Mouse (Mus musculus) layer of hippocampus, postnatal 25 days (tissue): Measurements from ENCODE around the gene Rspo1. TPM values are rescaled to one million over a fixed set of nuclear protein-coding genes. Genes with fewer than 3 reads are reported as not detected.
A peak's percentile ranks its signal among the peaks of the same experiment; 100 is the strongest.
"Not testable (repeated sequence)": the region's sequence is repeated elsewhere in the genome, so short reads cannot be mapped to it uniquely, and the experiment has no call there.

Experiments used
- DNase-seq, 2 experiments: peaks; one replicate each; pipeline ENCODE4 v3.0.0; 2022; ENCODE audit warnings: mixed read lengths in 2 of 2, low spot score in 1 of 2; ENCODE audit errors: extremely low spot score in 1 of 2
- total RNA-seq, 2 experiments: library from RNA; stranded (reverse); gene quantifications; 2 replicates each; pipeline ENCODE4 v1.2.3; 2021

Gene Rspo1
- total RNA-seq, result 1 to 10 TPM; 7.4 to 7.9 TPM

- no peak for DNase-seq
Observed at GRCm38 (mm10) chr4:124985671-124986602, at the start of gene Rspo1. Gene Rspo1, plus strand, starts transcription at chr4:124986430.

- peak; percentile 81 to 89 for DNase-seq
Observed at GRCm38 (mm10) chr4:124936613-124937471, 49.4 kb upstream of the Rspo1 start, which contains the start of gene 9930104L06Rik. Gene 9930104L06Rik, plus strand, starts transcription at chr4:124937048.

DNA sequence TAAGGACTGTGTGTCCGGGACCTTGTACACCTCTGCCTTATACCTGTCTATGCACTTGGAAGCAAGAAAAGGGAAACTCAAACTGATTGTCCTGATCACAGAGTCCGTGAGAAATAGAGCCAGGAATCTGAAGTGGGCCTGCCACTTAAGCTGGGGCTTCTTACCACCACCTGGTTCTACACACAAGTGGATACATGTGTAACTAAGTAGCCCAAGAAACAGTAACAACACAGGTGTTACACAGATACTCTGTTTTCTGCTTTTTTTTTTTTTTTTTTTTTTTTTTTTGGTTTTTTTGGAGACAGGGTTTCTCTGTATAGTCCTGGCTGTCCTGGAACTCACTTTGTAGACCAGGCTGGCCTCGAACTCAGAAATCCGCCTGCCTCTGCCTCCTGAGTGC lies 47.0 kb upstream of the Rspo1 start, which contains the start of gene Cdca8:
Cdca8 (minus strand) TSS at position 101 of the 400 bp plus-strand sequence.
- not testable (repeated sequence) for DNase-seq

- DNase-seq, result peak; percentile 88 to 98
Observed at GRCm38 (mm10) chr4:124943022-124943421, 43.2 kb upstream of the Rspo1 start.

GRCm38 (mm10) chr4:124943781-124944180 lies 42.4 kb upstream of the Rspo1 start:
- no peak for DNase-seq

DNA sequence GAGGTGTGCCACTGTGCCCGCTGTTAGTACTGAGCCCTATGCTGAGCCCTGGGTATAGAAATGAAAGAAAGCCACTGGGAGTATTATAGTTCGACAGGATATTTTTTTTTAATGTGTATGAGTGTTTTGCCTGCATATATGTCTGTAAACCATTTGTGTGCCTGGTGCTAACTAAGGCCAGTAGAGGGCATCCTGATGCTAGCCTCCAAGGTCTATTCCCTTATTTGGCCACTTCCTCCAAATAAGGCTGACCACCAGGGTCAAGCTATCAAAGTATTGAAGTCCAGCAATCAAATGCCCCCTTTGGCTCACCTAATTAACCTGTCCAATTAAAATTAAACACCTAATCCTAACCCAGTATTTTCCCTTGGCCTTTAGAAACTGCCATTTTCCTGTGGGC lies 41.3 kb upstream of the Rspo1 start:
- no peak for DNase-seq

DNA sequence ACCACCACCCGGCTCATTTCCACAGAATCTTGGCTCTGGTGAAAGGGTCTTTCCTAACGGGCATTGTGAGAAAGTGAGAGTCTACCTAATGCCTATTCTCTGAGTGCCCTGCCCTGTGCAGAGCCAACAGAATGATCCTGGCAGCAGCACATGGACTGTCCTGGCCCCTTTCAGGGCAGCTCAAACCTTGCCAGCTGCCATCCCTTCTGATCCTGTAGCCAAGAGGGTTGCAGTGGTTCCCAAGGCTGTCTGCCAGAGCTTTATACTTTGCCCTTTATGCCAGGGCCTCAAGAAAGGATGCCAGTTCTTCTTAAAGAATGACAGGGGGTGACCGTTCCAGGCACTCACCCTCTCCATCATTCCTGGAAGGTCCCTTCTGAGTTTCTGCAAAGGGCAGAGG lies 36.7 kb upstream of the Rspo1 start:
- no peak for DNase-seq

DNA sequence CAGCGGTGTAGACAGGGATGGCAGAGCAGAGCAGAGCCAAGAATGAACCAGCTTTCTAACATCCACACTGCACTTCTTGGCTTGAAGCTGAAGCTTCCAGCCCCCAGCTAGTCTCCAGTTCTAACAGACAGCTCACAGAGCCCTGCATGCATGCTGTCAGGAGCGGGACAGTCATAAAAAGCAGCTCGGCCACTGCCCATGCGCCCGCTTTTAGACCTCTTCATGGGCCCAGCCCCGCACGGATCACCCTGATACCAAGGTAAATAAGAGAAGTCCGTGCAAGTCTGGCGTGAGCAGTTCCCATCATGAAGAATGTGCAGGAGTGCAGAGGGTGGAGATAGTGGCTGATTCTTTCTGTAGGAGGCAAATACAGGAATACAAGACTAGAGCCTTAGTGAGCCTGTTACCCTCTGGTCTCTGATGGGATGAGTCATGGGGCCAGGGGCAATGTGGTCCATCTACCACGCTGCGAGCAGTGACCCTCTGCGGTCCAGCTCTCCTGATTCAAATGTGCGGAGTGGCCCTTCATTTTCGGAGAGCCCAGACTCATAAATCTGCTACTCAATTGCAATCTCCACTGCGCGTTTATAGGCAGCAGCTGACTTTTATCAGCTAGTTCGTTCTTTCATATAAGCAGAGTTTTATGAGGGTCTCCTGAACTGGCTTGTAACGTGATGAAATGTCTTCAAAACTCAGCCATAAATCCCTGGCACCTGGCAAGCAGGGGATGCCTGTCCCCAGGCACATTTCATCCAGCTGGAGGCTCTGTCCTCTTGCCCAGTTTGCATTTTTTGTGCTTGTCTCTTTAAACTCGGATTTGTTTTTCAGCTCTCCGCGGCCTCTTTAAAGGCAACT lies 35.8 kb upstream of the Rspo1 start:
- no peak for DNase-seq

DNA sequence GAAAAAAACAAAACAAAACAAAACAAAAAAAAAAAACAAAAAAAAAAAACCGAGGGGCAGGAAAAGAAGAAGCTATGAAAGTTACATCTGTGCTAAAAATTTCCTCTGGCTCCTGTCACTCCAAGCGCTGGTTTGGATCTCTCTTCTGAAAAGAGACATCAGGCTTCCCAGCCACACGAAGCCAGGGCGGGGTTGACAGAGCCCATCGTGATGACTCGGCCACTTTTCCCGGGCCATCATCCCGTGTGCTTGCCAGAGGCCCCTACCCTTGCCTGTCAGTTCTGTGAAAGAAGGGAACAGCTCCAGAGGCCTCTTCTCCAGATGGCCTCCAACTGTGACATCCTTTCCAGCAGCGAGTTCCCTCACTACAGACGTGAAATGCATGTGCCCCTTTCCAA lies 35.2 kb upstream of the Rspo1 start:
- no peak for DNase-seq

- no peak for DNase-seq
Observed at GRCm38 (mm10) chr4:124953546-124953945, 32.7 kb upstream of the Rspo1 start.

GRCm38 (mm10) chr4:124957284-124957683 lies 28.9 kb upstream of the Rspo1 start:
- no peak for DNase-seq

GRCm38 (mm10) chr4:124959062-124959461 lies 27.2 kb upstream of the Rspo1 start:
- DNase-seq, result no peak

DNA sequence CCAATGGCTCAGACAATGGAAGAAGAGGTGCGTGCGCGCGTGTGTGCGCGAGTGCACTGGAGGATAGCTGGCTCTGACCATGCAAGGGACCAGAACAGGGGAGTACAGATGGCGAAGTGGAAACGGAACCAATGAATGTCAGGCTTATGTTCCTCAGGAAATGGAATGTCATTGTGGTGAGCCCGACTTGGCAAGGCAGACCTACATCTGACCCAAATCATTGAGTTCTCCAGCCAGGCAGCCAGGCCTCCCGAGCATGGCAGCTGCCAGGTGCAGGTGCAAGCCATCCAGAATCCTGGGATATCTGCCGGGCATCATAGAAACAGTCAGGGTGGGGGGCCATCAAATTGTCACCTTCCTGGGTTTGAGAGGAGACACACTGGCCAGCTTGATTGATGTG lies 25.3 kb upstream of the Rspo1 start:
- DNase-seq, result no peak

DNA sequence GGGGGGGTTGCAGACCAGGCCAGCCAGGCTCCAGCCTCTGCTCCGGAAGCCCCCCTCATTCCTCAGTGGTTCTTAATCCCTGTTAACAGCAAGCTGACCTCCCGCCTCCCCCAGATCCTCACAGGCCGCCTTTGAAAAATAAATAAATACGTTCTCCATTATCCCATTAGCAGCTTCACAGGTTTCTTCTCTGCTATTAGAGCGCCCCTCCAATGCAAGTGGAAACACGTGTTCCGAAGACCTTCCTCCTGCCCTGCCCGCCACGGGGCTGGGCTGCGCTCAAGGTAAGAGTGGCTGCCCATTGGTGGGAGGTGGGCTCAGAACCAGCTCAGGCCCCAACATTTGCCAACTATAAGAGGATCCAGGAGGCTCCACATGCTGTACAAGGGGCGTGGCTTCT lies 23.7 kb upstream of the Rspo1 start:
- no peak for DNase-seq

DNA sequence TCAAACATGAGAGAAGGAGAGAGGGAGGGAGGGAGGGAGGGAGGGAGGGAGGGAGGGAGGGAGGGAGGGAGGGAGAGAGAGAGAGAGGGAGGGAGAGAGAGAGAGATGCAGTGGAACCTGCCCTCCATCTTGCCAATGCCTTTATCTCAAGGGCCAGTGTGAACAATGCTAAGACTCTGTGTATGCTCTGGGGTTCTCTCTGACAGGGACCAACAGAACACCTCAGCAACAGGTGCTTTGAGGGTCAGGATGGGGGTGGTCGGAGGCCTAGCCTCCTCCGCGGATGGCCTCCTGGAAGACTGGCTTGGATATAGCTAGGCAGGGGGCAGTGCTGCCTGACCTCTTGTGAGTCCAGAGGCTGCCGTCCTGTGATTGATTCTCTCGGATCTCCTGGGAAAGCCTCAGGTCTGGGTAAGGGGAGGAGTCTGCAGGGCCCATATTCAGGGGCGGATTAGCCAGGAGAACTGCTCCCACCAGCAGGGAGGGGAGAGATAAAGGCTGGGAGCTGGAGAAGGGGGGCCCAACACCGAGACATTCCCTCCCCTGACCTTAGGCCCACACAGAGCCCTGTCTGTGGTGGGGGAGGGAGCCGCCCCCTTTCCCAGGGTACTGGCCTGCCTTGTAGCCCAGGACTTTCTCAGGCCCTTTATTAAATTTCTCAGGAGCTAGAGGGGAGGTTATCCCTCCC lies 21.2 kb upstream of the Rspo1 start:
- DNase-seq, result no peak

DNA sequence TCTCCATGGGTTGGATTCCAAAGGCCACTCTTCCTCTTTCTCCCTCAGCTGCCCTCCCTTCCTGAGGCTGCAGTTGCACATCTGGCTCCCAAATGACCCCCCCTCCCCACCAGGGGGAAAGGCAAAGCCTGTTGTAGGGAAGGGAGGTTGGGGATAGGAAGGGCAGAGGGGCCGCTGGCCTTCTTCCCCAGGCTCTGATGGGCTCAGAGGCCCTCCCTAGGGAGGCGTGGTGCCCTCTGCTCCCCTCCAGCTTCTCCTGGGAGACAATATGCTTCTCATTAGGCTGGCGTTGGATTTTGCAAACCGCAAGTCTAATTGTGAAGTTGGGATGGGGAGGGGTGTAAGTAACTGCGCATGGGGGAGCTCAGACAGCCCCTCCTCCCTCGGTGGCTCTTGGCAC lies 17.5 kb upstream of the Rspo1 start:
- DNase-seq, result no peak

GRCm38 (mm10) chr4:124969219-124969848 lies 16.9 kb upstream of the Rspo1 start:
- no peak for DNase-seq

GRCm38 (mm10) chr4:124970194-124970593 lies 16.0 kb upstream of the Rspo1 start:
- no peak for DNase-seq

DNA sequence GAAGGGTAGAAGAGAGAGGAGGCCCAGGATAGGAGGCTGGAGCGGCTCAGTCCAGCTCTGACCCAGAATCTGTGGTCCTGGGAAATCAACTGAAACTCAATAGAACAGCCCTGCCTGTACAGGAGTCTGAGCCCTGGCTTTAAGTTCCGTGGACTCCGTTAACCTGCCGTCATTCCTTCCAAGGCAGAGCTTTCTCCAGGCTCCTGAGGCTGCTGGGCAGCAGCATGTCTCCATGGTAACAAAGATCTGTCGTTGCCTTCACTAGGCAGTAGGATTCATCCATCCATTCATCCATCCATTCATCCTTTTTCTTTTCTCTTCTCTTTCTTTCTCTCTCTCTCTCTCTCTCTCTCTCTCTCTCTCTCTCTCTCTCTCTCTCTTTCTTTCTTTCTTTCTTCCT lies 15.6 kb upstream of the Rspo1 start:
- no peak for DNase-seq
